Mouse (Mus musculus) CH12.LX (cell line): Measurements from ENCODE around the gene Cntfr.

ENCODE experiments used
- BHLHE40 ChIP-seq: IDR thresholded peaks from 2 replicates; pipeline ENCODE4 v1.6.1; 2011; ENCODE audit warnings: mild to moderate bottlenecking, low read depth, low read length, improper control_type of control experiment
- CTCF ChIP-seq, 2 experiments: IDR thresholded peaks in 1 of 2; conservative IDR thresholded peaks in 1 of 2; 2 replicates each; pipeline ENCODE4 v1.5.1; 2011 to 2012; ENCODE audit warnings: low read depth in 2 of 2, low read length in 2 of 2, improper control_type of control experiment in 1 of 2, inconsistent platforms in 1 of 2, mild to moderate bottlenecking in 1 of 2, moderate library complexity in 1 of 2
- EP300 ChIP-seq: IDR thresholded peaks from 2 replicates; pipeline ENCODE4 v1.6.1; 2011; ENCODE audit warnings: low read length, improper control_type of control experiment
- KAT2A ChIP-seq: IDR thresholded peaks from 2 replicates; pipeline ENCODE4 v1.6.1; 2012; ENCODE audit warnings: low read length, improper control_type of control experiment, inconsistent platforms; ENCODE audit not compliant: insufficient replicate concordance
- MXI1 ChIP-seq: IDR thresholded peaks from 2 replicates; pipeline ENCODE4 v1.6.1; 2011; ENCODE audit warnings: mild to moderate bottlenecking, low read depth, low read length, improper control_type of control experiment
- POLR2A ChIP-seq: IDR thresholded peaks from 2 replicates; pipeline ENCODE4 v1.6.1; 2011; ENCODE audit warnings: low read depth, mild to moderate bottlenecking, improper control_type of control experiment, low read length
- RAD21 ChIP-seq: IDR thresholded peaks from 2 replicates; pipeline ENCODE4 v1.6.1; 2011; ENCODE audit warnings: low read depth, mild to moderate bottlenecking, low read length, improper control_type of control experiment, moderate library complexity
- SMC3 ChIP-seq: IDR thresholded peaks from 2 replicates; pipeline ENCODE4 v1.6.1; 2011; ENCODE audit warnings: low read depth, low read length, improper control_type of control experiment
- TBP ChIP-seq: conservative IDR thresholded peaks from 2 replicates; pipeline ENCODE4 v1.6.1; 2011; ENCODE audit warnings: low read depth, low read length, improper control_type of control experiment
- TCF12 ChIP-seq: IDR thresholded peaks from 2 replicates; pipeline ENCODE4 v1.6.1; 2014; ENCODE audit warnings: low read depth, mild to moderate bottlenecking, inconsistent platforms, low read length, improper control_type of control experiment
- UBTF ChIP-seq: IDR thresholded peaks from 2 replicates; pipeline ENCODE4 v1.6.1; 2012; ENCODE audit warnings: low read depth, mild to moderate bottlenecking, inconsistent platforms, low read length, improper control_type of control experiment, moderate library complexity
- USF1 ChIP-seq: IDR thresholded peaks from 2 replicates; pipeline ENCODE4 v1.6.1; 2014; ENCODE audit warnings: low read depth, mild to moderate bottlenecking, inconsistent platforms, low read length, improper control_type of control experiment
- ZMIZ1 ChIP-seq: IDR thresholded peaks from 2 replicates; pipeline ENCODE4 v1.6.1; 2012; ENCODE audit warnings: low read depth, mild to moderate bottlenecking, inconsistent platforms, low read length, improper control_type of control experiment

GRCm38 (mm10) chr4:41648157-41648556 lies 48.7 kb downstream of the Cntfr start:
- no peak for TF ChIP-seq ZMIZ1
- no peak for TF ChIP-seq BHLHE40
- TF ChIP-seq CTCF (conservative IDR thresholded peaks at IDR 0.05 in 1 of 2, IDR thresholded peaks at IDR 0.05 in 1 of 2; ENCODE audit: low read depth in 2 of 2, low read length in 2 of 2): no peak
- no peak for TF ChIP-seq TBP
- TF ChIP-seq RAD21: no peak
- TF ChIP-seq POLR2A: no peak
- no peak for TF ChIP-seq TCF12
- TF ChIP-seq SMC3: no peak
- no peak for TF ChIP-seq EP300
- TF ChIP-seq UBTF: no peak
- no peak for TF ChIP-seq USF1
- no peak for TF ChIP-seq MXI1
- no peak for TF ChIP-seq KAT2A
